In genomic region chr6:145397881-145398280, GRCm38 (mm10) we compare ENCODE assay signal across 16 mouse cellular contexts.
"Had no signal": no experiment of that assay in that cellular context is flagged by ENCODE, and none has a peak within 500 bp of the region (broad histone marks: within the 10 kb centered on the region; RNA-seq: fewer than 3 reads in every experiment).

No protein-coding gene starts in this region.

- H3K4me2 ChIP-seq: lung, embryonic 15.5 days; midbrain, embryonic 11.5 days; midbrain, embryonic 13.5 days; neural tube, embryonic 12.5 days; stomach, embryonic 15.5 days had no signal

- H3K36me3 ChIP-seq: lung, embryonic 15.5 days; midbrain, embryonic 13.5 days; neural tube, embryonic 12.5 days; stomach, embryonic 15.5 days had no signal

- DNase-seq: liver, postnatal 0 days; lung, adult 2 months; lung, postnatal 14 days; lung, postnatal 36 days; right cerebral cortex, postnatal 14 days; thymus, adult 2 months; thymus, postnatal 25 days; thymus, postnatal 4 days had no signal

- H3K4me1 ChIP-seq: midbrain, embryonic 13.5 days had no signal

- H3K27ac ChIP-seq: lung, embryonic 15.5 days; macrophage; midbrain, embryonic 13.5 days; neural tube, embryonic 12.5 days; stomach, embryonic 15.5 days; stomach, postnatal 0 days had no signal

- H3K9me3 ChIP-seq: lung, embryonic 15.5 days; midbrain, embryonic 13.5 days; neural tube, embryonic 12.5 days; stomach, embryonic 15.5 days had no signal

- H3K4me3 ChIP-seq: lung, embryonic 15.5 days; midbrain, embryonic 13.5 days; neural tube, embryonic 12.5 days; stomach, embryonic 15.5 days had no signal

- H3K9ac ChIP-seq: liver, postnatal 0 days; lung, embryonic 15.5 days; midbrain, embryonic 13.5 days; neural tube, embryonic 12.5 days; stomach, embryonic 15.5 days had no signal

- ATAC-seq: liver, postnatal 0 days; lung, postnatal 0 days; midbrain, embryonic 13.5 days had no signal

- H3K27me3 ChIP-seq: lung, embryonic 15.5 days; midbrain, embryonic 13.5 days; neural tube, embryonic 12.5 days; stomach, embryonic 15.5 days had no signal
